Mouse (Mus musculus): ENCODE measurements around the gene Zfp827. TPM values are rescaled to one million over a fixed set of nuclear protein-coding genes. Genes with fewer than 3 reads are reported as not detected.

The Zfp827 gene
- polyA plus RNA-seq, 2 experiments, result 15.1 to 35.2 TPM

DNA sequence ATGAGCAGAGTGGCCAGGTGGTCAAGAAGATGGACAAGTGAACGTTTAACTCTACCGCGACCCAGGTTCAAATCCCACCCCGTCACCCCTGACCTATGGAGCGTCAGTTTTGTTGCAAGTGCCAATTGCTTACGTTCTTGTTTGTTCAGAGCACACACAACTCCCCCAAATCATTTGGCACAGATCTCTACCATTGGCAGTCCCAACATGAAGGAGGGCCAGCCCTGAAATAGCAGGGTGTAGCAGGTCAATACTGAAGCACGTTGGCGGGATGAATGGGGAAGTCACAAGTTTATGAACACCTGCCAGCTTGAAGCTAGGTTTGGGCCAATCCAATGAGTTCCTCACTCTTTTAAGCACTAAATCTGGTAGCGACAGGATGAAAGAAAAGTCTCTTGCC is 46.7 kb downstream of the Zfp827 start:
- H3K27me3 ChIP-seq (ENCODE audit: control insufficient read depth, insufficient read depth, low read length), result no peaks in the 10 kb centered on the region
- WGBS, result 86% methylated on average over 9 of the region's 9 CpGs
- peaks cover 13% of the 10 kb centered on the region for H3K4me1 ChIP-seq (ENCODE audit: control insufficient read depth, insufficient read depth, low read length)
- H3K4me2 ChIP-seq (replicated peaks; ENCODE audit: low read depth, low read length, severe bottlenecking), result no peak overlapping the region
- DNase-seq (ENCODE audit: low spot score), result no peak
- no peaks in the 10 kb centered on the region for H3K9me3 ChIP-seq (ENCODE audit: control insufficient read depth, low read length)
- H3K9ac ChIP-seq (ENCODE audit: low read depth, low read length, severe bottlenecking), result no peak overlapping the region
- no peak overlapping the region for H3K4me3 ChIP-seq (replicated peaks; ENCODE audit: low read length)
- ATAC-seq (ENCODE audit: low FRiP score, low read depth), result no peak
- TF ChIP-seq POLR2A (IDR thresholded peaks at IDR 0.05; ENCODE audit: borderline replicate concordance, extremely low read depth, insufficient read depth, insufficient read length), result no peak
- no peak overlapping the region for H3K27ac ChIP-seq (replicated peaks; ENCODE audit: low read depth, low read length)
- H3K36me3 ChIP-seq (ENCODE audit: control insufficient read depth, insufficient read depth, low read length), result peaks cover 57% of the 10 kb centered on the region

- Histone ChIP-seq H3K27me3 (ENCODE audit: control insufficient read depth, insufficient read depth, low read length) (no peaks in the 10 kb centered on the region), H3K9ac (ENCODE audit: low read depth, low read length, severe bottlenecking) (no peak overlapping the region), H3K4me2 (replicated peaks; ENCODE audit: low read depth, low read length, severe bottlenecking) (no peak overlapping the region), H3K4me3 (replicated peaks; ENCODE audit: low read length) (no peak overlapping the region), H3K27ac (replicated peaks; ENCODE audit: low read depth, low read length) (no peak overlapping the region), H3K36me3 (ENCODE audit: control insufficient read depth, insufficient read depth, low read length) (peaks cover 42% of the 10 kb centered on the region), H3K9me3 (ENCODE audit: control insufficient read depth, low read length) (no peaks in the 10 kb centered on the region), H3K4me1 (ENCODE audit: control insufficient read depth, insufficient read depth, low read length) (peaks cover 13% of the 10 kb centered on the region)
- 90% methylated on average over 5 of the region's 5 CpGs for WGBS
- TF ChIP-seq POLR2A (IDR thresholded peaks at IDR 0.05; ENCODE audit: borderline replicate concordance, extremely low read depth, insufficient read depth, insufficient read length), result no peak
- ATAC-seq (ENCODE audit: low FRiP score, low read depth) (no peak), DNase-seq (ENCODE audit: low spot score) (no peak)
Observed at GRCm38 (mm10) chr8:79077256-79077655, 49.0 kb downstream of the Zfp827 start.

DNA sequence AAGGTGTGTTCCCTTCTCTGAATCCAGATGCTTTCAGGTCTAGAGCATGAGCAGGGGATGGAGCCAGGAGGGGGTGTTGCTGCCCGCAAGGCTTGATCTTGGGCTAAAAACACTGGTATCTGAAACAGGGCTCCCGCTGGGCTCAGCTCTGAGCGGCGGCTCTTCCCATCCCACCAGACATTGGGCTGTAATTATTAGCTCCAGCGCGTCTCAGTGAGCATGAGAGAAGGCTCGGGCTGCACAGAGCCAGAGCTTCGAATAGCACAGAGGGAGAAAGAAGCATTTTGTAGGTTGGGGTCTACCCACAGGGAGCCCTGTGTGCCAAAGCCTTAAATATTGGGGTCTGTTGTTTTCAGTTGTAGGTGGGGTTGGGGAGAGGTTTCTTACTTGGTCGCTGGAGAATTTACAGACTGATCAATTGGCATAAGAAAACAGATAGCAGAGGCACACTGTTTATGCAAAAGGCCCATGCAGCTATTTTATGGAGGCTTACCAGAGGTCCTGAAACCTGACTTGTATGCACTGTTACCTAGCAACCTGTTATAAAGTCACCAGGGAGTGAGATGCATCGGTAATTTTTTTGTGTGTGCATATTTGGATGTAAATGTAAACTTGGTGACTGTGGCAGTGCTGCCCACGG is 50.4 kb downstream of the Zfp827 start:
- peak overlapping the region; percentile 54 for H3K27ac ChIP-seq (replicated peaks; ENCODE audit: low read depth, low read length)
- H3K27me3 ChIP-seq (ENCODE audit: control insufficient read depth, insufficient read depth, low read length), result no peaks in the 10 kb centered on the region
- no peak overlapping the region for H3K4me2 ChIP-seq (replicated peaks; ENCODE audit: low read depth, low read length, severe bottlenecking)
- no peaks in the 10 kb centered on the region for H3K9me3 ChIP-seq (ENCODE audit: control insufficient read depth, low read length)
- peaks cover 44% of the 10 kb centered on the region for H3K36me3 ChIP-seq (ENCODE audit: control insufficient read depth, insufficient read depth, low read length)
- no peak for TF ChIP-seq POLR2A (IDR thresholded peaks at IDR 0.05; ENCODE audit: borderline replicate concordance, extremely low read depth, insufficient read depth, insufficient read length)
- no peak overlapping the region for H3K9ac ChIP-seq (ENCODE audit: low read depth, low read length, severe bottlenecking)
- ATAC-seq (ENCODE audit: low FRiP score, low read depth), result no peak
- H3K4me1 ChIP-seq (ENCODE audit: control insufficient read depth, insufficient read depth, low read length), result peaks cover 13% of the 10 kb centered on the region
- no peak for DNase-seq (ENCODE audit: low spot score)
- 32% methylated on average over 11 of the region's 11 CpGs for WGBS
- no peak overlapping the region for H3K4me3 ChIP-seq (replicated peaks; ENCODE audit: low read length)

DNA sequence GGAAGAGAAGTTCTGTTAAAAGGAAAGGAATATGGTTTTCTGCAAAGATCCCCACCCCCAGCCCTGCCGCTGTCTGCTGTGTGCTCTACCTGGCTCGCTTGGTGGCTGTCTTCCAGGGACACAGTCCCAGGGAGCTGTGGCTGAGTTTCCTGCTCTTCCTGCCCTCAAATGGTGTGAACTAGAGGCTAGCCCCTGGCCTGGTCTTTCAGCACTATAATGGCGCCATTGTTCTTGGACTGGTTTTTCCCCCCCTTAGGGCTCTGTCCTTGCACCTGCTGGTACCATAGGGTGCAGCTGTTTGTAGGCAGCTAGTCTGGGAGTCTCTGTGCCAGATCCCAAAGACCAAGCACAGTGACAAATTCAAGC is 50.9 kb downstream of the Zfp827 start:
- no peak for TF ChIP-seq POLR2A (IDR thresholded peaks at IDR 0.05; ENCODE audit: borderline replicate concordance, extremely low read depth, insufficient read depth, insufficient read length)
- peak; percentile 26 for DNase-seq (ENCODE audit: low spot score)
- ATAC-seq (ENCODE audit: low FRiP score, low read depth), result peak; percentile 45; the same call in 1 of the 2 replicates
- Histone ChIP-seq H3K27ac (replicated peaks; ENCODE audit: low read depth, low read length) (no peak overlapping the region), H3K4me1 (ENCODE audit: control insufficient read depth, insufficient read depth, low read length) (peaks cover 13% of the 10 kb centered on the region), H3K27me3 (ENCODE audit: control insufficient read depth, insufficient read depth, low read length) (no peaks in the 10 kb centered on the region), H3K9ac (ENCODE audit: low read depth, low read length, severe bottlenecking) (no peak overlapping the region), H3K4me3 (replicated peaks; ENCODE audit: low read length) (no peak overlapping the region), H3K4me2 (replicated peaks; ENCODE audit: low read depth, low read length, severe bottlenecking) (no peak overlapping the region), H3K9me3 (ENCODE audit: control insufficient read depth, low read length) (no peaks in the 10 kb centered on the region), H3K36me3 (ENCODE audit: control insufficient read depth, insufficient read depth, low read length) (peaks cover 44% of the 10 kb centered on the region)
- WGBS, result 70% methylated on average over 3 of the region's 3 CpGs

DNA sequence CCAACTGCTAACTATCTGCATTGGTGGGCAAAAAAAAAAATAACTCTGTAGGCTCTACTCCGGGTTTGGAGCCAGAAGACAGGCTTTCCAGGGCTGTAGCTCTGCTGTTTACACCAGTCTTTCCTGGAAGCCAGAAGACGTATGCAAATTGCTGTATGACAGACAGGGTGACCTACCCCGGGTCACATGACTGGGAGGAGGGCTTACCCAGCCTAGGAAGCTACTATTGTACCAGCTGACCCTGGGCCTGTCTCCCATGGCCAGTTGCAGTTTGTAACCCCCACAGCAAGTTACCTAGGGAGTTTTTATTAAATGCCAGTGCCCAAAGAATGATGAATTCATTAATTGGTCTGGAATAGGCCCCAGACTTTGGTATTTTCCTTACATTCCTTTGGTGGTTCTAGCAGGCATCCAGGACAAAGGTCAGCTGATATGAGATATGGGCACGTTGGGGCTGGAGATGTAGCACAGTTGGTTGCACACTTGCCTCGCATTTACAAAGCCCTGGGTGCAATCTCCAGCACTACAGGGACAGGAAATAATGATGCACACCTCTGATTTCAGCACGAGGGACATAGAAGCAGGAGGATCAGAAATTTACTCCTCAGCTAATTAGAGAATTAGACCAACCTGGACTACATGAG is 52.0 kb downstream of the Zfp827 start:
- ATAC-seq (ENCODE audit: low FRiP score, low read depth), result no peak
- Histone ChIP-seq H3K9ac (ENCODE audit: low read depth, low read length, severe bottlenecking) (no peak overlapping the region), H3K4me3 (replicated peaks; ENCODE audit: low read length) (no peak overlapping the region), H3K9me3 (ENCODE audit: control insufficient read depth, low read length) (no peaks in the 10 kb centered on the region), H3K4me1 (ENCODE audit: control insufficient read depth, insufficient read depth, low read length) (peaks cover 13% of the 10 kb centered on the region), H3K27ac (replicated peaks; ENCODE audit: low read depth, low read length) (no peak overlapping the region), H3K27me3 (ENCODE audit: control insufficient read depth, insufficient read depth, low read length) (no peaks in the 10 kb centered on the region), H3K4me2 (replicated peaks; ENCODE audit: low read depth, low read length, severe bottlenecking) (no peak overlapping the region), H3K36me3 (ENCODE audit: control insufficient read depth, insufficient read depth, low read length) (peaks cover 37% of the 10 kb centered on the region)
- WGBS, result 72% methylated on average over 6 of the region's 6 CpGs
- no peak for DNase-seq (ENCODE audit: low spot score)
- no peak for TF ChIP-seq POLR2A (IDR thresholded peaks at IDR 0.05; ENCODE audit: borderline replicate concordance, extremely low read depth, insufficient read depth, insufficient read length)

Measured in limb, embryonic 14.5 days (tissue).